Mouse (Mus musculus): Measurements from ENCODE around the gene Tsc22d4.
"Not testable (repeated sequence)": the region's sequence is repeated elsewhere in the genome, so short reads cannot be mapped to it uniquely, and the experiment has no call there.

Tsc22d4 gene

DNA sequence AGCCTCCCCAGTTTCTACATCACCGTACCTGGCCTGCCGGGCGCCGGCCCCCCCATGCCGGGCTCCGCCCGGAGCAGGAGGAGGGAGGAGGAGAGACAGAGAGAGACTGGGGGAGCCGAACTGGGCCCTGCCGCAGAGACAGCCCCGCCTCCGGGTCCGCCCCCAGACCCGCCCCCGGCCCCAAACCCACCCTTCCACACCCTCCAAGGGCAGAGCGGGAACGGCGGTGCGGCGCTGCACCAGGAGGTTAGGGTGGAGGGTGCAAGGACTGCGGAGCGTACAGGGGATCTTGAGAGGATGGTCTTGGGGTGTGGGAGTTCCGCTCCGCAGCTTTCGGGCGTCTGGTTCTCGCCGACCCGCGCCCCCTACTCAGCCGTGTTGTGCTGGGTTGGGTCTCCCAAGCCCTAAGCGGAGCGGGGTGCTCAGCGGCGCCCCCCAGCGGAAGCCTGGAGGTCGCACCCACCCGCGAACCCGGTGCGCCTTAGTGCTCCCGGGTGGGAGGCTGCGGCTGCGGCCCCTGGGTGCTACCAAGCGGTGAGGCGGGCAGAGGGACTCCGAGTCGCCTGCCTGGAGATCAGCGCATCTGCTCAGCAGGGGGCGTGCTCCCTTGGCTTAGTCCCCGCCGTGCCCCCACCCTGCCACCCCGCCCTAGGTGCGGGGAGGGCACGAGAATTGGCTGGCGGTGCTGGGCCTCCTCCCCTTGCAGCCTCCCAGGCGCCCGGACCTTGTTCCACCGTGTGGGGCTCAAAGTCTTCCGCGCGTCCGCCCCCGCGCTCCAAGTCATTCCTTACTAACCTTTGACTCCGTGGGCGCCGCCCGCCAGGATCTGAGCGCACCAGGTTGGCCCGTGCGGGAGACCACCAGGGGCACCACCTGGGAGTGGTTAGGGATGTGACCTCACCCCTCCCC lies 4.3 kb upstream of the Tsc22d4 start, which contains the start of gene Nyap1:
Gene Nyap1 (minus strand): TSS at position 585 of the 909 bp plus-strand sequence.
- peak; percentile 91 for DNase-seq (ENCODE audit: low read depth, low spot score)

DNA sequence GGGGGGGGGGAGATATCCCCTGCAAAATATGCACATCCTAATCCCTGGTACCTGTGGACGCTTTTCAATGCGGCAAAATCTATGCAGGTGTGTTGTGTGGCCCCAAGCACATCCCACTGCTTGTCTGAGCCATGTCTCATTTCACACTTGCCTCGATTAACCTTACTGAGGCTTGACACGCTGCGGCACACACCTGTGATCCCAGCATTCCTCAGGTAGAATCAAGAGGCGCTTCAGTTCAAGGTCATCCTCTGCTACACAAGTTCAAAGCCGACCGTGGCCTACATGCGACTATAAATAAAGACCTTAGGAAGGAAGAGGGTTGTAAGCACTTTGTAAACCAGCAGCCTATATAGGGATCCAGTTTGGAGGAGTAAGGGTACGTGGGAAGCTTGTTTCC lies 3.5 kb upstream of the Tsc22d4 start:
- no peak for DNase-seq (ENCODE audit: low read depth, low spot score)

GRCm38 (mm10) chr5:137742836-137743235 lies 2.7 kb upstream of the Tsc22d4 start:
- DNase-seq (ENCODE audit: low read depth, low spot score), result no peak

- no peak for DNase-seq (ENCODE audit: low read depth, low spot score)
Measured at GRCm38 (mm10) chr5:137744197-137744596, 1.3 kb upstream of the Tsc22d4 start.

DNA sequence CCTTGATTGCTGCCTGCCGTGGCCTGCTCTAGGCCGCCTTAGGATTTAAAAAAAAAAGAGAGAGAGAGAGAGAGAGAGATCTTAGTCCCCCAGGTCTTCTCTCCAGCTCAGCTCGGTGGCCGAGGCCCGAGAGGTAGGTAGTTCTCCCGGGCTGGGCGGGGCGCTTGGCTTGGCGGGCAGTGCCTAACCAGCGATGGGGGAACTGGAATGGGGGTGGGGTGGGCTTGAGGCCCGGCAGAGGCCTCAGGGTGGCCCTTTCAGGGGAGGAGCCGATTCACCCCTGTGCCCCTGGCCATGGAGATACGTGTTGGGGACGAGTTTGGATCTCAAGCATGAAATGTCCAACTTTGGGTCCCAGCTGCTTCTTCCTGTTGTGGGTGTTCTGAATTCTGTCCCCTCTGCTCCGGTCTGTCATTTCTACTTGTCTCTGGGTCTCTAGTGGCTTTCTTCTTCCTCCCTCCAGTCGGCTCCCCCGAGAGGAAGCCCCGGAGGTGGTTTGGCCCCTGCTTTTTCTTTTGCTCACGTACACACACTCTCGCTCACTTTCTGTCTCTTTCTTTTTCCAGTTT lies 836 bp downstream of the Tsc22d4 start:
- DNase-seq (ENCODE audit: low read depth, low spot score), result peak; percentile 54

DNA sequence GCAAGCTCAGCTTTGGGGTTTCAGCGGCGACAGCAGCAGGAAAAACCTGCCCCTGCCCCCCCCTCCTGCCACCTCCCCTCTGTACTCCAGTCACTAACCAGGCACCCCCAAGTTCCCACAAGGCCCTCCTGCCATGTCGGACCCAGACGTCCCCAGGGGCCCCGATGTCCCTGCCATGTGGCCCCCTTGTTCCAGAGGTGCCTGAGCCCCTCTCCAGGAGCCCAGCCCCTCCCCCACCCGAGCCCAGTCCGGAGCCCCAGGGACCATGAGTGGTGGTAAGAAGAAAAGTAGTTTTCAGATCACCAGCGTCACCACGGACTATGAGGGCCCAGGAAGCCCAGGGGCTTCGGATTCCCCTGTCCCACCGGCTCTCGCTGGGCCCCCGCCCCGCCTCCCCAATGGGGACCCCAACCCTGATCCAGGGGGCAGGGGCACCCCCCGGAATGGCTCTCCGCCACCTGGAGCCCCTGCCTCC lies 1.4 kb downstream of the Tsc22d4 start:
- DNase-seq (ENCODE audit: low read depth, low spot score), result no peak

GRCm38 (mm10) chr5:137747326-137747961 lies 1.9 kb downstream of the Tsc22d4 start:
- DNase-seq (ENCODE audit: low read depth, low spot score), result peak; percentile 70

GRCm38 (mm10) chr5:137748130-137748770 lies 2.7 kb downstream of the Tsc22d4 start:
- peak; percentile 49 for DNase-seq (ENCODE audit: low read depth, low spot score)

DNA sequence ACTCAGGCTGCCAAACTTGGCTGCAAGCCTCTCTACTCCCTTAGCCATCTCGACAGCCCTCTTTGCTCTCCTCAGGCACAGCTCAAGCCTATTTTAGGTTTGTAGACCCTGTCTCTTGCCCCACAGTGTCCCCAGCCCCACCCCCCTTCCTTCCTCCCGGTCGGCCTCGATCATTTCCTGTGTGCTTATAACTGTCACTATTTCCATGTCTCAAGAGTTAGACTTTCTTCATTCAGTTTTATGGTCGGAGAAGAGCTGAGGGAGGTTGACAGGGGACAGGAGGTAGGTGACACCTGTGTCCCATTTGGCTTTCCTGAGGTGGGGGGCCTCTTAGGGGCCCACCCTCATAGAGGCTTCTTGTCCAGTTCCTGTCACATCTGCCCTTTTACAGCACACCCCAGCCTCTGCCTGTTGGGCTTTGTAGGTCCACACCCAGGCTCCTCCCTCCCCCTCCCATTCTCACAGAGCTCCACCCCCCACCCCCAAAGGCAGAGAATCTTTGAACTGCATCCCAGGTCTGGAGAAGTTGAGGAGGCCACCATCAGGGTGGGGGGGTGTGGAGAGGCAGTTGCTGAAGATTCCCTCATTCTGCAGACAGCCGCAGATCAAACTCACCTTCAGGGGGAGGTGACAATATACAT lies 3.8 kb downstream of the Tsc22d4 start:
- DNase-seq (ENCODE audit: low read depth, low spot score), result peak; percentile 59

DNA sequence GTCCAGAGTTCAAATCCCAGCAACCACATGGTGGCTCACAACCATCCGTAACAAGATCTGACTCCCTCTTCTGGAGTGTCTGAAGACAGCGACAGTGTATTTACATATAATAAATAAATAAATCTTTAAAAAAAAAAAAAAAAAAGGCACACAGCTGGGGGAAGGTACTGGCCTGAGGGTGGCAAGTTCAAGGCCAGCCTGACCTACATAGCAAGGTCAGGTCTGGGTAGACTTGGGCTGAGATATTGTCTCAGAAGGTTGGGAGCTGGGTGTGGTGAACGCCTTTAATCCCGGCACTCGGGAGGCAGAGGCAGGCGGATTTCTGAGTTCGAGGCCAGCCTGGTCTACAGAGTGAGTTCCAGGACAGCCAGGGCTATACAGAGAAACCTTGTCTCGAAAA lies 4.7 kb downstream of the Tsc22d4 start:
- DNase-seq (ENCODE audit: low read depth, low spot score), result not testable (repeated sequence)

- DNase-seq (ENCODE audit: low read depth, low spot score), result no peak
Measured at GRCm38 (mm10) chr5:137751221-137751887, 5.8 kb downstream of the Tsc22d4 start.

DNA sequence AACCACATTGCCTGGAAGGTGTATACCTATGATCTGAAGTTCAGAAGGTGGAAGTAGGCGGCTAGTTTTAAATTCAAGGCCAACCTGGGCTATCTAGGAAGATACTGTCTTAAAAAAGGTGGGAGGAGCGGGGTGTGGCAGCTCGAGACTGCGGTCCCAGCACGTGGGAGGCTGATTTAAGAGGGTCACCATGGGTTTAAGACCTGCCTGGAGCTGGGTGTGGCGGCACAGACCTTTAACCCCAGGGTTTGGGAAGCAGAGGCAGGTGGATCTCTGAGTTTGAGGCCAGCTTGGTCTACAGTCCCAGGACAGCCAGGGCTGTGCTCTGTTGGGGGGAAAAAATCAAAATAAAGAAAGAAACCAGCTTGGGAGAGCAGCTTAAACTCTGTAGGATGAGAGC lies 6.5 kb downstream of the Tsc22d4 start:
- DNase-seq (ENCODE audit: low read depth, low spot score), result no peak

- no peak for DNase-seq (ENCODE audit: low read depth, low spot score)
Measured at GRCm38 (mm10) chr5:137753111-137753832, 7.7 kb downstream of the Tsc22d4 start.

DNA sequence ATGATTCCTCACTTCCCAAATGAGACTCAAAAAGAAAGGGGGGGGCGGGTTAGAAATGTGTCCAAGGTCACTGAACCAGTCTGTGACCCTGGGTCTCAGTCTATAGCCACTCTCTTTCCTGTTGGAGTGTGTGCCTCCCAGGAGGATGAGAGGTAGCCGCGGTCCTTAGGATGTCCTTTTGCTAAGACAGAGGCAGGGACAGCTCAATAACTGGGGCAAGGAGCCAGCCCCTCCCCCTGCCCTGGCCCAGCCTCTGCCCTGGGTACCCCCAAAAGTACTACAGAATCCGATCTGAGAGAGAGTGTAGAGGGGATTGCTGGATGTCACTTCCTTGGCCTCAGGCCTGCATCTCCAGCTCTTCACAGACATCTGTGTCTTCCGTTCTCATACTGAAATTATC lies 9.9 kb downstream of the Tsc22d4 start:
- DNase-seq (ENCODE audit: low read depth, low spot score), result no peak

DNA sequence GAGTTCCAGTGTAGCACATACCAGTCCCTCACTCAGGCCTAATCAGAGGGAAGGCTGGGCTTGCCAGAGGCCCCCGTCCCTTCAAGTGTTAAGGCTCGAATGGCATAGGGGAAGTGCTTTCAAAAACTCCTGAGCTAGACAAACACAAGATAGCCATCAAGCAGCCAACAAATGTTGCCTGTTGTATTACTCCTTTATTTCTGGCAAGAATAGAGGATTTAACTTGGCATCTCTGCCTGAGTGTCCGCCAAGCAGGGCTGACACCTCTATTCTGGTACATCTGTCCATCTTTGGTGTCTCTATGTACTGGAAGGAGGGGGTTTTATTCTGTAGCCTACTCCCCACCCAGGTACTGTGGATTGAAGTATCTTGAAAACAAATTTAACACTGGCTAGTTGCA lies 10.6 kb downstream of the Tsc22d4 start:
- no peak for DNase-seq (ENCODE audit: low read depth, low spot score)

GRCm38 (mm10) chr5:137756882-137757661 lies 11.5 kb downstream of the Tsc22d4 start:
- peak; percentile 92 for DNase-seq (ENCODE audit: low read depth, low spot score)

DNA sequence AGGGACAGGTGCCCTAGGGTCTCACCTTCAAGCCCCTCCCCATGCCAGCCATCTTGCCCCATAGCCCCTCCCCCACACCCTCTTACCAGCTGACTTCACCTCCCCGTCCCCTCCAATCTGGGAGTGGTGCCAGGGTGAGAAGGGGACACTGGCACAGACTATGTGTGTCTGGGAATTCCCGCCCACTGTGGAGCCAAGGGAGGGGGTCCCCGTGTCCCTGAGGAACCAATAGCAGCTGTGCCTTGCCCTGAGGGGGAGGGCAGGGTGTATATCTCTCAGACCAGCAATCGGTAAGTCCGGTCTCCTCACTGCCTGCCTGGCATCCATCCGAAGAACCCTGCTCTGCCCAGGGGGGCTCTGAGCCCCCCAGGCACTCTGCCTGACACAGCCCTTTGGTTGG lies 12.4 kb downstream of the Tsc22d4 start:
- DNase-seq (ENCODE audit: low read depth, low spot score), result no peak

DNA sequence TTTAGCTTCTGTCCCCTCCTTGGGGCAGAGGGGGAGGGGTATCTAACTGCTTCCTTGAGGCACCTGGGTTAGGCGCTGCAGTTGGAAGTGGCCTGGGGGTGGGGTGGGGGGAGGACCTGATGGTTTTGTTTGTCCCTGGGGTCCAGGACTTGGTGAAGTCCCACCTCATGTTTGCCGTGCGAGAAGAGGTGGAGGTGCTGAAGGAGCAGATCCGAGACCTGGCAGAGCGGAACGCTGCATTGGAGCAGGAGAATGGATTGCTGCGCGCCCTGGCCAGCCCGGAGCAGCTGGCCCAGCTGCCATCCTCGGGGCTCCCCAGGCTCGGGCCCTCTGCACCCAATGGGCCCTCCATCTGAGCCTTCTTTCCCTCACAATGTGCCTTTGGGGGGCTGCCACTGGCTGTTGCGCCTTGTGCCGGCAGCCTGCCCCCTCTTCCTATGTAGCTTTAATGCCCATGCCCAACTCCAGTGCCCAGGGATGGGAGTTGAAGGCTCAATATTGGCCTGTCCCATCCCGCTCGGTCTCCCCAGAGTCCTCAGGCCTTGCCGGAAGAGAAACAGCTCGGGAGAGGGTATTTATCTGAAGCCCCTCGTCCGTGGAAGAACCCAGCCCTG lies 13.5 kb downstream of the Tsc22d4 start:
- DNase-seq (ENCODE audit: low read depth, low spot score), result no peak

GRCm38 (mm10) chr5:137759971-137760412 lies 14.5 kb downstream of the Tsc22d4 start:
- DNase-seq (ENCODE audit: low read depth, low spot score), result peak; percentile 89
